Mouse (Mus musculus): ENCODE measurements around the gene Tspan7.

Gene Tspan7

DNA sequence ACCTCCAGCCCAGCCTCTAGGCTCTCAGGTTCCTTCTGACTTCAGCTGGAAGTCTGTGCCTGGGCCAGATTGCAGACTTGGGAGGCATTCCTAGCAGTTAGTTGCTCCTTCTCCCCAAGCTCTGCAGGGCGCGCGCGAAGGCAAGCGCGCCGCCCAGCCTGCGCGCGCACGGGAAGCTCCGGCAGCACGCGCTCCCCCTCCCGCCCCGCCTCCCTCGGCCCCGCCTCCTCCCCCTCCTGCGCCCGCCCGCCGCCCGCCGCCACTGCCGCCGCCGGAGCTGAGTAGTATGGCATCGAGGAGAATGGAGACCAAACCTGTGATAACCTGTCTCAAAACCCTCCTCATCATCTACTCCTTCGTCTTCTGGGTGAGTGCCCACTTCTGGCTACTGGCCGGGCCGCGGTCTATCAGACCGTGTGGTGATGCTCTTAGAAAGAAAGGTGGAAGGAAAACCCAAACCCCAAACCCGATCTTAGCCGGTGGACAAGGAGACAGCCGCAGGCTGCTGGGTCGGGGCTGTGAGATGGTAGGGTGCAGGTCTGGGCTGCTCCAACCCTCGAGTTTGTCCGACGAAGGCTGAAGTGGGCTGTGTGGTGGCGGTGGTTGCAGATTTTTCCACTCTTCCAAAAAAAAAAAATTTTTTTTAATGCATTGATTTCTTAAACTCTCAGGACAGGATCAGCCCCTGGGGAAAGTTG is at the start of gene Tspan7:
Tspan7 (plus strand) TSS at position 287 of the 698 bp plus-strand sequence.
- DNase-seq = peak; percentile 12 to 19

DNA sequence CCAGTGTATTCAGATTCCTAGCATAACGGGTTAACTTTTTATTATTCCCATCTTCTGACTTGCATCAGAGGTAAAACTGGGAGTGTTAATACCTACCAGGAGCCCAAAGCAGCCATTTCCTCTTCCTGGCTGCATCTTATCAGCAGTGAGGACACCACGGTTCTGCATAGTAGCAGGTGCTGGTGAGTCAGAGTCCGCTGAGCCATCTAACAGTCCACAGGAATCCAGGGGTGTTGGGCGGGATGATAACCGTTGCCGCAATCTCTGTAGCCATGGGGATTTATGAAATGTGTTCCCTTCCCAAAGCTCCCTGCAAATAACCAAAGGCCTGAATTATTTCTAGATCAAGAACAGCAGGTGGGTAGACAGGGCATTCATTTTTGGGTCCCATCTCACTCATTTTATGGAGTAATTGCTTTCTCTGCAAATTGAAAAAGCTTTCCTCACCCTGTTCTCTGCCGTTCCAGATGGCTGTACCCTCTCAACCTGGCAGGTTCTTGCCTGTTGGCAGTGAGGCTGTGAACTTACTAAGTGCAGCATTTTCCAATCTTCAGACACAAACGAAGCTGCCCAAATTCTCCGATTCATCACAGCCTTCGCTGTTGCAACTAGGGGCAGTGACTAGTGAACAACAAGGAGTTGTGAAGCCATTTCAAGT is 35.5 kb upstream of the Tspan7 start:
- DNase-seq = no peak

DNA sequence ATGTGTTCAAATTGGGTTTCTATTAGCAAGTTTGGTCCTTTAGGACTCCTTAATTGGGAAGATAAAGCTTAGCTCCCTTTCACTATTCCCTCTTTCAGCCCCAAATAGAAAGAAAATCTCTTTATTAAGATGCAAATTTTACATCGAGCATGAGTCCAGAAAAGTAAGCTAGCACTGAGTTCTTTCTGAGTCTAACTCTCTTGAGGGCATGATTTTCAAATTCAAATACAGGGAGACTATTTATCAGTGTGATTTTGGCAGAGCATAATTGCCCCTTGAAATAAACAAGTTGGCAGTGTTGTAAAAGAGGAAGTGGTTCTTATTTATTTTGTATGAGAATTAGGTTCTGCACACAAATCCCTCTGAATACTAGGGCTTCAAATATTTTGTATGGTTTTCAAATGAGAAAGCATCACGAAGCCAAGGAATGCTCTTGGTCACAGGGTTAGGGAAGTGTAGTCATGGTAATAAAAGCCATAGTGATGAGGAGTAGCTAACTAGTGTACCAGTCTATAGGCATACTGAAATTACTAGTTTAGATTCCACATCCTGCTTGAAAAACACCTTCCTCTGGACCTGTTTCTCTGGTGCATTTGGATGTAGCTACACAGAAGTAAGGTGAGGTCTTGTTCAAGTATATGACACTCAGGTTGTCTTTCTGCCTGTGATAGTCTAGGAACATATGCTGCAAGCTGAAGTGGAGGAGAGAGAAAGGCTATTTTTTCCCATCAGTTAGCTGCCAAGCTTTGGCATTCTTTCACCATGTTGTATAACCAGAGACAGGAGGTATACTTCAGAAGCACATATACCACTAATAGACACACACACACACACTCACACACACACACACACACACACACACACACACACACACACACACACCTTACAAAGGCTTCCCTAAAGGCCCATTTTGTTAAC is 34.6 kb upstream of the Tspan7 start:
- DNase-seq = no peak

DNA sequence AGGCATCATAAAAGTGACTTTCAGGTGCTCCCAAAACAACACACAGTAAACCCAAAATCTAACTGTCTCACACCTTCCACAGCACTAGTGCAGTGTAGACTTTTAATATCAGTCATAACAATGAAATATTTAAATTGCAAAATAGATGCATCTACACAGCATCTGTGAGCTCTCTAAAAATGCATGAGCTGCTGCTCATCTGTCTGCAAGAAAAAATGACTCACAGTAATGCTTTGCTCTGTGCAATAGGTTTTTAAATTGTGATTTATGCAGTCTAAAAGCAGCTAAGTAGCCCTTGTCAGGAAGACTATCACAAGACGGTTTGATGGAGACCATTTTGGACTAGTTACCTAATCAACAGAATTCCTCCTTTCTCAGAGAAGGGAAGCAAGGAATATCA is 31.2 kb upstream of the Tspan7 start:
- DNase-seq = no peak

DNA sequence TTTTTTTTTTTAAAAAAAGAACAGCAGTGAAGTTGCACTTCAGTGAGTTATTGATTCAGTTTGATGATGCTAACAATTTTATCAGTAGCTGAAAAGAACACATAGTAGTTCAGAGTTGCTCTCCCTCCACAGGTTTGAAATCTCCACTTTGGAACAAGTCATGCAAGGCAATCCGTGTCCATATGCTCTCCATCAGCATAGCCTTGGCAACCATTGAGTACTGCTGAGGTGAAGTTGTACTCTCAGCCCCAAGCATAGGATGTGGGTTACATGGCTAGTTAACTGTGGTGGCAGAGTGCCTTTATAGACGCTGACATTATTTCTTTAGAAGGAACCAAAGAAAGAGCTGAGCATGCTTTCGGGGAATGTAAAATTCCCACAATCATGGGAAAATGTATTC is 27.7 kb upstream of the Tspan7 start:
- DNase-seq = no peak

DNA sequence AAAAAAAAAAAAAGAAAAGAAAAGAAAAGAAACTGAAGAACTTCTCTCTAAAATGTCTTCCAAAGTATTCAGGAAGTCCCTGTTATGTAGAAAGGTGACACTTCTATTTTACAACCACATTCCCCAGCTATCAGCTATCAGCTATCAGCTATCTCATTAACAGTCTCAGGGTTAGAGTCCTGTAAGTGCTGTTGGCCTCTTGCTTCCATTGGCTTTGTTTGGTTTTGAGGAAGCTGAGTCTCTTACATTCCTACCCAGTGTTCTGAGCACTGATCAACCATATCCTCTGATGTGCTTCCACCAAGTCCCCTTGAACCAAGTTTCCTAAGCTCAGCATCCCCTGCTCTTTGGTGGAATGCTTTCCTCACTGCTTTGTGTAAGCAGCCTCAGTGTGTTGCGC is 7.9 kb upstream of the Tspan7 start:
- no peak for DNase-seq

DNA sequence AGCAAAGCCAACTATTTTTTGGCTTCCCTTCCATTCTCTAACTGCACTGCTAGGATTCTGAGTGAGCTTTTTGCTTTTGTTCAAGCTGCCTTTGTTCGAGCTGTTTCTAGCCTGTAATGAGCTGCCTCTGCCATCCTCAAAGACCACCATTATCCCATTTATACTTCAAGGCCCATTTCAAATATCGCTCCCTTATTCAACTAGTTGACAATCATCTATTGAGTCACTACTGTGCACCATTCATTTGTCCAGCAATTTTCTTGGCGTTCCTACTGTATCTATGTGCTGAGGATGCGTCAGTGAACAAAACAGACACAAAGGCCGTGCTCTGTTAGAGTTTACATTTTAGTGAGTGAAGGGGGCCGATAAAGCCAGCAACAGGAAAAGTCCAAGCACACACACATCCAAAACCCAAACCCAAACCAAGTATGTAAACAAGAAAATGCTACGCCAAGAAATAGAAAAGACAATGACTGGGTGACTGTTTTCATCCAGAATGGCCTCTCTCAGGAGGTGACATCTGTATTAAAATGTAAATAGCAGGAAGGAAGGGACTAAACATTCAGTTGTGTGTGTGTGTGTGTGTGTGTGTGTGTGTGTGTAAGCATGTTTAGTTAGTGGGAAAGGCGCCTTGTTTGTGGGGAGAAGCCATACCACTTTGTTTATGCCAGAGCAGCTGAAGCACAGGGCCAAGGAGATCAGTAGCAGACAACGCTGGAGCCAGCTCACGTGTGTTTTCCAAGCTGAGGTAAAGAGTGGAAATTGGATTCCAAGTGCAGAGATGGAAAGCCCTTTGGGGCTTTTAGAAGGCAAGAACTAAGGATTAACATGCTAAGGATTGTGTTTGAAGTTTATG is 5.7 kb upstream of the Tspan7 start:
- DNase-seq = no peak

DNA sequence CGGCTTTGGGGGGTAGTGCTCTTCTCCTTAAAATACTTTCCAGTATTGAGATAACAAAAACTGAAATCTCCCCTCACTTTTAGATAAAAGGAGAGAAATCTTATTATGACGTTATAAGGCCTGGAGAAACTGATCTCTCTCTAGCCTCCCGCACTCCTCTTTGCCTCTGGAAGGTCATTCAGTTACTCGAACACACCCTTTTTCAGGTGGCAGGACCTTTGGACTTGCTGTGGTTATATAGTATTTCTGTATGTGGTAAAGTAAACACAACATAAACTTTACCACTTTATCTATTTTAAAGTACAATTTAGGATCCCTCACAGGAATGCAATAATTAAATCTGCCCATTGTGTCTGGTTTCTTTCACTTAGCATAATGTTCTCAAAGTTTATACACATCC is 5.0 kb upstream of the Tspan7 start:
- no peak for DNase-seq

DNA sequence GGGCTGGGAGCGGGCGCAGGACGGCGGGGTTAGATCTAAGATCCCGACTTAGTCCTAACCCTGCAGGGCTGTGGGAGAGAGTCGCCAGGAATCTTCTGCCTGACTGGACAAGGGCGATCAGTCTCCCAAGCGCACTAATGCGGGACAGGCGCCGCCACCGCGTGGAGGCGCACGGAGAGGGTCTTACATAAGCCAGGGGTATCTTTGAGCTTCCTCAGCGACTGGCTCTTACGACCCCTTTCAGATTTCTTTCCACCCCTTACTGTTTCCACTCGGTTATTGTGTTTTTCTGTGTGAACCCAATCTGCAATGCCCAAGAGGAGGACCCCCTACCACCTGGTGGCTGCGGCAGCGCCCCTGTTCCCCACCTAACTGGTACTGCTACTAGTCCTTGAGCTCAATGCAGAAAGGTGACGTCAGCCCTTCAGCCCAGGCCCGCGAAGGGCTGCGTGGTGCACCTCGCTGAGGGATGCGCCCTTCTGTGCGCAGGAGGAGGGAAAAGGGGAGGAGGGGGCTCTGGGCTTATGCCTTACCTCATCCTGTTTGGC is 780 bp downstream of the Tspan7 start:
- peak; percentile 14 to 15 for DNase-seq

DNA sequence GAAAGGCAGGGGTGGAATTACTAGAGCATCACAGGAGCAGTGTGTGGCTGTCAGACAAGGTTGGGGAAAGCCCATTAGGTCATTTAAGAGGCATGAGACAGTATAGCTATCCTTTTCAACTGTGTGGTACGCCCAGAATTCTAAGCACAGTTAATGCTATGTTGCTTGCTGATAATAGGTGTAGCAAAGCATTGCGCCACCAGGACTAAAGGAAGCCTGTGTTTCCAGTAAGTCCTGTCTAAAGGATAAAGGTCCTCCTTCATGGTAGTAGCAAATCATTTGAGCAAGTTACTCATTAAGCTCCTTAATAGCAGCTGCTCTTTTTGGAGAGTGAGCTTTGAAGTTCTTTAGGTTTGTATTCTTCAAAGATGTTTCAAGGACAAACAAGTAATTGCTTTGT is 13.6 kb downstream of the Tspan7 start:
- peak; percentile 17 to 44 for DNase-seq

DNA sequence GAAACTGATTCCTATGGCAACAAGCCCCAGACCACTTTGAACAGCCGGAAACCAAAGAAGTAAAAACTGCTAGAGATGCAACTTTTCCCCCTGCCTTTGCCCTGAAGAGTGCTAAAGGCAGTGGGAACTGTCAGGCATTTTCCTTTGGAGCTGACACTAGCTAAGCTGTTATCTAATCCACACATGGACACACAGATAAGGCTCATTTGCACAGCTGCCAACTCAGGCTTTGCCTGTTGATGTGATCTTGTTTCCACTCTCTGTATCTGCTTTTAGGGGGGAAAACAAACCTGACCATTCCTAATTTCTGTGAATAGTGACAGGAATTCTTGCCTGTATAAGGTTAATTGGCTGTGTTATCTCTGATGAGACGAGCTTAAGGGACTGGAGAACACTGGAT is 17.7 kb downstream of the Tspan7 start:
- DNase-seq = no peak

DNA sequence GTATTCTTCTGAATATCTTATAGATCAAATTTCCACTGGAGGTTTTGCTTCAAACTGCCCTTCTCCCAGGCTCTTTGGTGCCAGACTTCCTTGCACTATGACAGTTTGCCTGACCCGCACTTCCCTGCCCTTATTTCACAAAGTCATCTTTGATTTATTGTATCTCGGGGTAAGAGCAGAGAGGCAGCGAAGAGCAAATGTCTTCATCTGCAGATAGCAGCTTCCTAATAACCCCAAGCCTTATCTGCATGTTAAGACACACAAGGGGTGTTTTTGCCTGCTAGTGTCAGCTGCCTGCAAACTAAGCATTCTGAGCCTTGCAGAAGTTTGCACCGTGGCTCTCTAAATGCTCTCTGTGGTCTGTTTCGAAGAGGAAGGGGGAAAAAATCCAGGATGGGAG is 29.5 kb downstream of the Tspan7 start:
- no peak for DNase-seq

DNA sequence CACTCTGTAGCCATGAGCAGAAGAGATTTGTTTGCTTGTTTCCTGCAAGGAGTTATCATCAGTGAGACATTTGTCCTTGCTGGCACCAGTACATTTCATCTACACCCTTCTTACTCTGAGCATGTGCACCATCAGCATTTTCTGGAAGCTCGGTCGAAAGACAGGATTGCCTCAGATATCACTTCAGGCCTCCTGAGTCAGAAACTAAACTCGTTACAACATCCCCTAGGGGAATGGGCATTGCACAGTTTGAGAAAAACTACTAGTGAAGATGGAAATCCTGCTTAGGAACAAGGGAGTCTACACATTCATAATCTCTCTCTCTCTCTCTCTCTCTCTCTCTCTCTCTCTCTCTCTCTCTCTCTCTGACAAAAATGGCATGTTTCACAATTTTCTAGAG is 30.0 kb downstream of the Tspan7 start:
- DNase-seq = no peak

DNA sequence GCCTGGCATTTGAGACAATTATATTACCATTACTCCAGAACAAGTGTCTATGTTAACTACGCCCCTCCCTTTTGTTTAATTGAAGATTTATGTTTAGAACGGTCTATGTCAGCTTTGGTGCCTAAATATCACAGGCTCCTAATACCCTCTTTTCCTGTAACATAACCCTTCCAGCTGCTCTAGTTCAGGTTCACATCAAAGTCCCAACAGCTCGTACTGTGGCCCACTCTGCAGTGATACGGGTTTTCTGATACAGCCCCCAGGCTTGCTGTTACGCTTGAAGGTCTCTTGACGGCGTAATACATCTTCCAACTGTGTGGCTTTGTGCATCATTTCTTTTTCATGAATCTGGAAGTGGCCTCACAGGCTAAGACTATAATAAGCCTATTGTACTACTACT is 31.5 kb downstream of the Tspan7 start:
- DNase-seq = no peak

DNA sequence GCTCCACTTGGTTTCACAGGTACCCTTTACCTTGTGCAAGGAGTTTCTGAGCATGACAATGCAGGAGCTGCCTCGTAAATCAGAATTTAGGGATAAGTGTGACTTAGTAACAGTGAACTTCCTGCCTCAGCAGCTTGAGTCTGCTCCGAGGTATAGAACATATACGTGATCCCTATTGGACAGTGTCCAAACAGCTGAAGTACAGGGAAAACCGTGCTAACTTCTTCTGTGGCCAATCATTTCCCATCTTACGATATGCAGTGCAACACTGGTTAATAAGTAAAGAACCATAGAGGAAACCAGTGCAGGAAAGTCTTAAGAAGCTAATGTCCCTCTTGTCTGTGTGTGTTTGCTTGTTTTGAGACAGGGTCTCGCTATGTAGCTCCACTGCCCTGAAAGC is 32.0 kb downstream of the Tspan7 start:
- no peak for DNase-seq

DNA sequence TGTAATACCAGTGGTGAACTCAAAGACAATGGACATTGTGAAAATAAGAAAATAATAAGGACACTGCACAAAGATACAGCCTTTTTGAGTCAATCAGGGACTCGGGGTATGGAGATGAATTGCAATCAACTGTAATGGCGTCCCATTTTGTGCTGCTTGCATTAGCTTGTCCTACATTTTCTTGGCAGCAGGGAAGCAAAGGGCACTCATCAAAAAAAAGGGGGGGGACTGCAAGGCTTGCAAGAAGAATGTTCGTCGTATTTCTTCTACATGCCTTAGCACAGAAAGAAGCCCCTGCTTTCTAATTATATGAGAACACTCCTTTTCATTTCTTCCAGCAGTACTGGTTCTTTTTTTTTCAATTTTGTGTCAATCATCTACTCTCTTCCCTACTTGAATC is 32.8 kb downstream of the Tspan7 start:
- no peak for DNase-seq

DNA sequence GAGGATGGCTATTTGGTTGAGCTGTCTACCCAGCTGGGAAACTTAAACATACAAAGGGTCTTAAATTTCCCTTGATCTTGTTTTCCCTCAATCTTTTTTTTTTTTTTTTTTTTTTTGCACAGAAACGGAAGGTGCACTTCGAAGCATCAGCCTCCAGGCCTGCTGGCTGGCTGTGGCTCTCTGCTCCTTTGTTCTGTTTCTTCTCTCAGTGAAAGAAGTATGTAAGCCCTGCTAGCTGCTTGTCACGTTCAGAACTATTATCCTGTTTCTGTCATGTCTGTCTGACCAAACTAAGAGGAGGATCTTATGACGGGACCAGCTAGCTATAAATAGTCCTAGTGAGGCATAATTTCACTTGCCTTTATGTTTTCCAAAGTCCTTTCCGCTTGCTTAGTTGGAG is 33.6 kb downstream of the Tspan7 start:
- no peak for DNase-seq

DNA sequence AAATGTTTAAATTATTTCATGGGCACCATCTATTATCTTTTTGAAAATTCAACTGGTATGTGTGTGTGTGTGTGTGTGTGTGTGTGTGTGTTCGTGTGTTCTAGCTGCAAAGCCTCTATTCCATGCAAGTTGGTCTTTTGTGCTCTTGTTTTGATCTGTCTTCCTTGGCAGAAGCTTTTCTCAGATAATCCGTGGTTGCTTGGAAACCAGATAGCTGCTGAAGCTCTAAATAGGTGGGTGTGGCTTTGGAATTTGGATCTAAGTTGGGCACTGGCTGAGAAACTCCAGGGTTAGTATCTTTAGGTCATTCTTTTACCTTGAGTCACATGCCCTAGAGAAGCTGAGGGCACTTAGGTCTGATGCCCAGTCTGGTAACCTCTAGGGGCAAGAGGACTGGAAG is 50.5 kb downstream of the Tspan7 start:
- DNase-seq = no peak

DNA sequence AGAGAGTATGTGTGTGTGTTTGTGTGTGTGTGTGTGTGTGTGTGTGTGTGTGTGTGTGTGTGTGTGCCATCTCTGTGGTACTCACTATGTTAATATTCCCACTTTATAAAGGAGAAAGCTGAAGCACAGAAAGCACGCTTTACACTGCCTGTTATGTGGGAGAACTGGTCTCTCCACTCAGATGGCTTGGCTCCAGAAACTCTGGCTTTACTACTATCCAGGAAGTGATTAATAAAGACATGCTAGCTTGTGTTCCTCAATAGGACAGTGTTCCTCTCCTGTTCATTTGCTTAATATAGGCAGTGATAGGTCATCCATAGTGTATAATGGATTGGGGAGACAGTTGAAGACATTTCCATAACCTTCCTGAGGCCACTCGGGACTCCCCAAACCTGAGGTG is 54.1 kb downstream of the Tspan7 start:
- DNase-seq = peak in 1 of 2 experiments; percentile 15

DNA sequence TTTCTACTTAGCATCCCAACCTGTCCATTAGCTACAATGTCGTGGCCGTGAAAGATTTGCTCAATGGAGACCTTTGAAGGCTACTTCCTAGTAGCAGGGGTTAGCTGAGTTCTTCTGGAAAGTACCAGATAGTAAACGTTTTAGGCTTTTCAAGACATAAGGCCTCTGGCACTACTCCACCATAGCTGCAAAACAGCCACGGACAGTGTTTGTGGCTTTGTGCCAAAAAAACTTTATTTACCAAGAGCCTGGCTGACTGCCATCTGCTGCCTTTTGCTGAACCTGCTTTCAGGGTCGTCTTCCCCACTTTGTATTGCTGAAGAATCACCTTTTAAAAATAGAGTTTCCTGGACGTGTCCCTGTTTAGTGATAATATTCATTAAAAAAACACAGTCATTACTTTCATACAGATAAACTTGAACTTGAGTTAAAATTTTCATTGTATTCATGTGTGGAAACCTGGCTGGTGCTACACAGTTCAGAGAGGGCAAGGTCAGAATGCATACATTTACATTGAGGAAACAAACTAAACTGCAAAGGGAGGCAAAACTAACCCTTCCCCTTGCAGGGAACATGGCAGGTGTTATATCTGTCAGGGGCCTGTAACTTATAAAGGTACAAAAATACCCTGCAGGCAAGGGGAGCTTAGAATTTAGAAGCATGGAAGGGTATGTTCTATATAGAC is 54.7 kb downstream of the Tspan7 start:
- DNase-seq = no peak

DNA sequence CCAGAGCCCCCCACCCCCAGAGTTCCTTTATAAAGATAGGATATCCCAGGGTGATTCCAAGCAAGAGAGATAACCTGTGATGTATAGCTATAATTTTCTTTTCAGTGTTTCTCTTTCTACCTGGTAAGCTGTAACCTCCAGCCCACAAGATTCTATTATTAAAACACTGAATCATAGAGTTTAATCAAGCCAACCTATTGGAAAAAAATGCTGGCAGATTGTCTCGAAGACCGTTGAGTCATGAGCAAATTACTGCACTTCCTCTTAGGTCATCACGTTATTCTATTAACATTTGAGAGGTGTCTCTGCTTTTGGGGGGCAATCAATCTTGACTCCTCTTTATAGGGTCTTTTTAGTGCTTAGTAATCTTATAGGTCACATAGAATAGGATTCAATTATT is 61.9 kb downstream of the Tspan7 start:
- DNase-seq = no peak

DNA sequence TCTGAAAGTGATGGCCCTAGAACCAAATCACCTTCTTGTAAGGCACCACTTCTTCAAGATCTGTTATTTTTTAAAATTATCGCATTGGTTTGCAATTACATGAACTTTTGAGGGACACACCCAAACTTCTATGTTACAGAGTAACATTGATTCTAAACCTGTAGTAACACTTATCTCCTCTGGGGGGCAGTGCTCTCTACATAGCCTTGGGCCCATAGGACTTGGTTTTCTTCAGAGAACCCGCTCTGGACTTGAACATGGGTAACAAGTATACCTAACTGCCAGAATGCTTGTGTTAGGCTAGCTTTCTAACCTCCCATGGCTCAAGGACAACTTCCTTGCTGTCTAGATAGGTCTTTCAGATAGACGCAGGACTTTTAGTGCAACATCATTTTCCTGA is 64.8 kb downstream of the Tspan7 start:
- no peak for DNase-seq
